Mouse (Mus musculus): Measurements from ENCODE around the gene Arrb1. TPM values are rescaled to one million over a fixed set of nuclear protein-coding genes. Genes with fewer than 3 reads are reported as not detected.

The Arrb1 gene
- total RNA-seq, 2 experiments from 2014 or later: 25.0 to 33.3 TPM

GRCm38 (mm10) chr7:99570680-99571079 lies 35.4 kb downstream of the Arrb1 start:
- intact Hi-C loops (cut with DNase I): no loop called here
- DNase-seq: no peak

DNA sequence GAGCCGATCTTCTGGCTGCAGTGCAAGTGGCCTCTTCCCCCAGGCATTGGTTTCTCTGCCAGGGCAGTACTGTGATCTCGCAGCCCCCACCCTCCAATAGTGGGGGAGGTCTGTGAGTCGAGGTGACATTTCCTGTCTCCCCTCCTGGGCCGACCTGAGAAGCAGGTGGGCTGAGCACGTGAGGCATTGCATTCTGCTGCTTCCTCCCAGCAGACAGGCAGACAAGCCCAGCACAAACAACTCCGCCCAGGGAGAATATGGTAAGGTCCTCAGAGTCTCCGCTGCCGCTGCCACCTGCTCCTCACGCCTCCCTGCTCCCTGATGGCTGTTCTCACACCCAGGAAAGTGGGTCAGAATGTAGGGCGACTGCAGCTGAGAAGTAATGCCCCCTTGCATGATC lies 37.7 kb downstream of the Arrb1 start:
- no peak for DNase-seq

DNA sequence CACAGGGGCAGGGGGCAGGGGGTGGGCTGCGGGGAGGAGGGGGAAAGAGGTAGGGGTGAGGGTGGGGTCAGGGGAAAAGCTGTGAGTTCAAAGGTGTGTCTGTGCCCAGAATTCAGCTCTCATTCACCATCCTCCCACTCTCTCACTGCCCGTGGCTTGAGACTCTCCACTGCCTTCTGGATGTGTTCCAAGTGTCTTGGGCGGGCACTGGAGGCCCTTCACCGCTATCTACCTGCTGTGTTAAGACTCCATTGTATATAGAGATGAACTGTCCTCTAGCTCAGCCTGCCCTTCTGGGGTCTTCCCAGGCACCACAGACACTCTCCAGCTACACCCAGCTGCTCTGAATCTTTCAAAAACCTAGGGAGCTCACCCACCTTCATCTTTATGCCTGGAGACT lies 38.1 kb downstream of the Arrb1 start:
- intact Hi-C loops (cut with DNase I): no loop called here
- DNase-seq: no peak

More for the DNA sequence above, 37.7 kb downstream of the Arrb1 start:
- intact Hi-C loops (cut with DNase I): no loop called here

- intact Hi-C loops (cut with DNase I): no loop called here
- DNase-seq: no peak
These were observed 43.0 kb downstream of the Arrb1 start for GRCm38 (mm10) chr7:99578246-99578645.

DNA sequence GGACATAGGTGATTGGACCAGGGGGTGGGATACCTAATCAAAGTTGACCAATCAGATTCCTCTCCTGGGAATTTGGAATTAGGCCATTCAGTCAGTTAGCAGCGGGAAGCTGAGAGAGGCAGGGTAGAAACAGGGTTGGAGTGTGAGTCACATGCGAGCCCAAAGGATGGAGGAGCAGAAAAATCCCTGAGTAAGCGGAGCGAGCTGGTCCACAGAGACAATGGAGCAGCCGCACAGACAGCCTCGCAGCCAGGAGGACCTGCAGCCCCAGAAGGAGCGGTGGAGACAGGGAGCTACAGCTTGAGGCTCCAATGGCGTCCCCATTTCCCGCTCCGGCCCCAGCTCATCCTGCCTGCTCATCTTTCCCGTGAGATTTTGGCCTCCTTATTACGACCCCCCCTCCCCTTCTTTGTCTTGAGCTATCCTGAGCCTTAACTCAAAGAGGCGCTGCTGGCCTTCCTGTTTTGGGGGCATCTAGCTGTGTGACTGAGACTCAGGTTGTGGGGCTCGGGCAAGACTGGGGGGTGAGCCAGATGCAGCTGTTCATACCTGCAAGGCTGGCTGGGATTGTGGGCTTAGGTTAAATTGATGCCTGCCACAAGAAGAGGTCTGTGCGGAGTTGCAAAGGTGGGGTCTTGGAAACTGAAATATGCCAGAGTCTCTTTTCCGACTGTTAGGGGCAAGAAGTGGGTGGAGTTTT lies 44.4 kb downstream of the Arrb1 start:
- DNase-seq: no peak
- intact Hi-C loops (cut with DNase I): no loop called here

GRCm38 (mm10) chr7:99580247-99580646 lies 45.0 kb downstream of the Arrb1 start:
- no peak for DNase-seq
- intact Hi-C loops (cut with DNase I): no loop called here

- DNase-seq: no peak
- intact Hi-C loops (cut with DNase I): no loop called here
These were observed 47.0 kb downstream of the Arrb1 start for GRCm38 (mm10) chr7:99582306-99582705.

DNA sequence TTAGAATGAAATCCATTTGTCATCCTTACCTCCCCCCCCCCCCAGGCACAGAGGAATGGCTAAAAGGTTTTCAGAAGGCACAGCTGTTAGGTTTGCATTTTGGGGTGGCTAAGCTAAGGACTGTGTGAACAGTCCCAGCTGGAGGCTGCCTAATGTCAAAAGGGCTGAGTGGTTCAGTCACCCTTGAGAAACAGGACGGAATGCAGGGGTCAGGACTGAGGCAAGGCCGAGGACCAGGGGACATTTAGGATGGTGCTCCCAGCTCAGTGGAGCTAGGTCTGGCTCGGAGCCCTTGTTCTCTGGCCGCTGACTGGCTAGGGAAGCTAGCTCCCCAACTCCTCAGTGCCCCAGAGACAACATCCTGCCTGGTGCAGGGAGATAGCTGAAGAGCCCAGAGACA lies 47.6 kb downstream of the Arrb1 start:
- intact Hi-C loops (cut with DNase I): no loop called here
- no peak for DNase-seq

DNA sequence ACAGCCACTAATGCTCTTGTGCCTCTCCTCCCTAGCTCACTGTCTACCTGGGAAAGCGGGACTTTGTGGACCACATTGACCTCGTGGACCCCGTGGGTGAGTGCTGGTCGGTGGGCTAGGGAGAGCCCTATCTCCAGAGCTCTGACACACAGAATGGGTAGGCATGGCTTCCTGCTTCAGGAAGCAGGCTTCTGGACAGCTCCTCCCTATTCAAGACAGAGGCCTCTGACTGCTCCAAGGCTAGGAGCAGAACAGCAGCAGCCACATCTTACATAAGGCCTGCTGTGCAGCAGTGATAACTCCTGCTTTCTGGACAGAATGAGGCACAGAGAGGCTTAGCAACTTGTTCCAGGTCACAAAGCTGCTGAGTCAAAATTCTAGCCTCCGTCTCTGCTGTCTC lies 48.4 kb downstream of the Arrb1 start:
- intact Hi-C loops (cut with DNase I): no loop called here
- no peak for DNase-seq

DNA sequence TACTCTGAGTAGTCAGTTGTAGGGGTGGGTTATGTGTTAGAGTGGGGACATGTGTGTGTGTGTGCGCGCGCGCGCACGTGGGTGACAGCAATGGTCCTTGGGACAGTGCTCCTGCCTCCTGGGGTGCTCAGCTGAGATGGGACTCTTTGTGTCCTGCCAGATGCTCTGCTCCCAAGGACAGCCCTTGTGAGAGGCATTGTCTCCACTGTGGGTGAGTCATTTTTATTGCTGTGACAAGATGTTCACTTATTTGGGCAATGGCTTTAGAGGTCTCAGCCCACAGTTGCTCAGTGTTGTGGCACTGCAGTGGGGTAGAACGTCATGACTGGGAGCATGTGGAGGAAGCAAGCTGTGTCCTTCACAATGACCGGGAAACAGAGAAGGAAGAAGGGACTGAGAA lies 50.7 kb downstream of the Arrb1 start:
- intact Hi-C loops (cut with DNase I): no loop called here
- DNase-seq: no peak

DNA sequence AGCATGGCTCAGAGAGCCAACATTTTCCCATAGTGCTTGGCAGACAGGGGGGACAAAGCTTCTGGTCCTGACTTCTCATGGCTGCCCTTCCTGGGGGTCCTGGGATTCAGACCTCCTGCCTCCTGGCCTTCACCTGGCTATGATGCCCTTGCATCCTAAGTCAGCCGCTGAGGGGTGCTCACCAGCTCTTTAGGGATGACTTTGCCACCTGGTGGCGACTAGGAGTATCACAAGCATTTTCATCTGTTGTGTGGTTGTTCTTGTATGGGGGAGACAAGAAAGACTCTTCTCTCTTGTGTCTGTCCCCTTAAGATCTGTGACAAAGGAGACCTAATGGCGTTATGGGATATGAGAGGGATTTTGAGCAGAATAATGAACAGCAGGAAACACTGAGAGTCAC lies 54.8 kb downstream of the Arrb1 start:
- DNase-seq: peak; percentile 68 to 83
- intact Hi-C loops (cut with DNase I): loop anchor here (1.0 to 2.0 kb wide), 2 partner anchors 33 to 90 kb away; no protein-coding TSS in a partner anchor

- intact Hi-C loops (cut with DNase I): loop anchor here (1.0 to 2.0 kb wide), 2 partner anchors 34 to 90 kb away; no protein-coding TSS in a partner anchor
- no peak for DNase-seq
These were observed 55.4 kb downstream of the Arrb1 start for GRCm38 (mm10) chr7:99590646-99591045.

DNA sequence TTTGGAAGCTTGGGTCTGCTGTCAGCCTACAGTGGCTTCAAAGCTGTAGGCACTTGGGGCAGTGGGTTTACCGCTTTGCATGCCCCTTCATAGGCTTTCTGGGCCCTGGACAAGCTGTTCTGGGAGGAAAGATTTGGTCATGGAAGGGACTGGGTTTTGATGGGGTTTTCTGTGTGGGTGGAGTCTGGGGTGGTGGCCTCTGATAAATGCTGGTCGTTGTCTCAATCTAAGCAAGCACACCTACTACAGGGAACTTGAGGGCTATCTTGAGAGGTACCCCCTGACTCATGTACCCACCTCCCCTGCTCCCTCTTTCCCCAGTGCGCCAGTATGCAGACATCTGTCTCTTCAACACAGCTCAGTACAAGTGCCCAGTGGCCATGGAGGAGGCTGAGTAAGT lies 57.4 kb downstream of the Arrb1 start:
- intact Hi-C loops (cut with DNase I): no loop called here
- DNase-seq: no peak

DNA sequence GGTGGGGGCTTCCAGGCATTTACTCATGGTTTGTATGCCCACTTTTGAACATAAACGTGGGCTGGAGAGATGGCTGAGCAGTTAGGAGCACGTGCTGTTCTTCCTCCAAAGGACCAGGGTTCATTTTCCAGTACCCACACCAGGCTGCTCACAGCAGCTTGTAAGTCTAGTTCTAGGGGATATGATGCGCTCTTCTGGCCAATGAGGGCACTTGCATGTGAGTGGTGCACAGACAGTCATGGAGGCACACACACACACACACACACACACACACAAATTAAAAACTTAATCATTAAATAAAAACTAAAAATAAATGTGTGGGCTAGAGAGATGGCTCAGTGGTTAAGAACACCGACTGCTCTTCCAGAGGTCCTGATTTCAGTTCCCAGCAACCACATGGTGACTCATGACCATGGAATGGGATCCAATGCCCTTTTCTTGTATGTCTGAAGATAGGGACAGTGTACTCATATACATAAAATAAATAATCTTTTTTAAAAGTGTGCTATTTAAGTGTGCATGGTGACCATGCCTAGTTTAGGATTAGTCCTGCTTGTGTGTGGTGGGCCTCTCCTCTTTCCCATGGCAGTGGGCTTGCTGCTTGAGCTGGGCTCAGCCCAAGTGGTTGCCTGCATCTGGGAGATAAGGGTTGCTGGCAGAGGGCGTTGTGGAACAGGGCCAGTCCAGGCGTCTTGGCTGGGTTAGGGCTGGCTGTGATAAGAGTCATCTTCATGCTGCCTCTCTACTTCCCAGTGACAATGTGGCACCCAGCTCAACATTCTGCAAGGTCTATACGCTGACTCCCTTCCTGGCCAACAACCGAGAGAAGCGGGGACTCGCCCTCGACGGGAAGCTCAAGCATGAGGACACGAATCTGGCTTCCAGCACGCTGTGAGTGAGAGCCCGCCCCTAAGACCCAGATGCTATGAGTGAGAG lies 58.9 kb downstream of the Arrb1 start:
- intact Hi-C loops (cut with DNase I): no loop called here
- DNase-seq: peak in 1 of 2 experiments; percentile 29

DNA sequence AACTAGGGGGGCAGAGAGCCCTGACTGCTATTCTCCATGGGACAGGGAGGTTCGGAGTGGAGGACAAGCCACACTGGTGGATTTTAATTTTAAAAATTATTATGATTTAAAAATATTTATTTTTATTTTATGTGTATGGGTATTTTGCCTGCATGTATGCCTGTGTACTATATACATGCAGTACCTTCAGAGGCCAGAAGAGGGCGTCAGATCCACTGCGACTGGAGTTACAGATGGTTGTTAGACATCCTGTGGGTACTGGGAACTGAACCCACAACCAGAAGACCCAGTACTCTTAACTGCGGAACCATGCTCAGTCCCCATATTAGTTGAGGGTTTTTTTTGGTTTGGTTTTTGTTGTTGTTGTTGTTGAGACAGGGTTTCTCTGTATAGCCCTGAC lies 63.5 kb downstream of the Arrb1 start:
- DNase-seq: no peak
- intact Hi-C loops (cut with DNase I): no loop called here

- DNase-seq: no peak
- intact Hi-C loops (cut with DNase I): no loop called here
These were observed 68.8 kb downstream of the Arrb1 start for GRCm38 (mm10) chr7:99603875-99604662.

- no peak for DNase-seq
- intact Hi-C loops (cut with DNase I): no loop called here
These were observed 69.8 kb downstream of the Arrb1 start for GRCm38 (mm10) chr7:99605058-99605457.

- DNase-seq: no peak
- intact Hi-C loops (cut with DNase I): no loop called here
These were observed 71.0 kb downstream of the Arrb1 start for GRCm38 (mm10) chr7:99606303-99606702.

GRCm38 (mm10) chr7:99606766-99607165 lies 71.5 kb downstream of the Arrb1 start:
- DNase-seq: no peak
- intact Hi-C loops (cut with DNase I): no loop called here

- intact Hi-C loops (cut with DNase I): no loop called here
- DNase-seq: no peak
These were observed 72.4 kb downstream of the Arrb1 start for GRCm38 (mm10) chr7:99607632-99608031.

GRCm38 (mm10) chr7:99618264-99618663 lies 83.0 kb downstream of the Arrb1 start:
- intact Hi-C loops (cut with DNase I): no loop called here
- no peak for DNase-seq
